Mouse (Mus musculus) kidney, adult 9 months (tissue): ENCODE results near the gene Six6.

Experiments
- DNase-seq: peaks from one replicate; pipeline ENCODE4 v3.0.0; 2022

The Six6 gene

DNA sequence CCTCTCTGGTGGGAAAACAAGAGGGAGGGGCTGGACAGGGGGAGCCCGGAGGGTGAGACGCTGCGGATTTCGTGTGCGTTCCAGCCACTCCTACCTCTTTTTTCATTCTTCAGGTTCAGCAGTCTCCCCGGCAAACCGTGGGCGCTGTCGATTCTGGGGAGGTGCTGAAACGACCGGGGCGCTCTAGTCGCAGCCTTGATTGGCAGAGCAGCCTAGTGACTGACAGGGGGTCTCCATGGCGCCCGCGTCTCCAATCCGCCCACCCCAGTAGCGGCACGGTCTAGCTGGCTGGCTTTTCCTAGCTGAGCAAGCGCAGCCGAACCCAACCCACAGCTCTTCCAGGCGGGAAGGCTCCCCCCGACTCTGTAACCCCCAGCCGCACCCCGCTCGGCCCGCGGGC is at the start of gene Six6:
Gene Six6, plus strand, starts transcription at position 277 of the 400 bp plus-strand sequence.
- no peak for DNase-seq

- DNase-seq, result no peak
Measured at GRCm38 (mm10) chr12:72917159-72917993, 22.3 kb upstream of the Six6 start.

- no peak for DNase-seq
Measured at GRCm38 (mm10) chr12:72936751-72937150, 2.9 kb upstream of the Six6 start.

DNA sequence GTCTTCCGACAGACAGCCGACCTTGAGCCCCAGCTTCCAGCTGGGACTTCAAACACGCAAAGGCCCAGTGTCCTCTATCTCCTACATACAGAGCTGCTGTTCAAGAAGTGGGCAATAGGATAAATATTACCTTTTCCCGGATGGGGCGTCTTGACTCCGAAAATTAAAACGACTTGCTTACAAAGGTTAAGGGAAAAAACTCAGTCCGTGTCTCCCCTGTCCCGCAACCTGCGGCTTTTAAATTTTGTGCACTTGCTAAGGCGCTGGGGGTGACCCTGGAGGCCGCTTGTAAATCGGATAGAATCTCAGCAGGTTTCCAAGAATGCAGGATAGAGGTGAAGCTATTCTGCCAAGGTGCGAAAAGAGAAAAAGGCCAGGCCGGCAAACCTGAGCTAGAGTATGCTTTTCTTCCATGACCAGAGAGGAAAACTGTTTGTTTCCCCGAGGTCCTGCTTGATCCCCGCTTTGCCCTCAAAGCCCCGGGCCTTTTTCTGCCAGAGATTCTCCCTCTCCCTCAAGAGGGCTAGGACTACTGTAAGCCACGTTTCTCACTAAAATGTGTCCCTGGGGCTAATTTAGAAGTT is 2.1 kb upstream of the Six6 start:
- DNase-seq, result no peak

DNA sequence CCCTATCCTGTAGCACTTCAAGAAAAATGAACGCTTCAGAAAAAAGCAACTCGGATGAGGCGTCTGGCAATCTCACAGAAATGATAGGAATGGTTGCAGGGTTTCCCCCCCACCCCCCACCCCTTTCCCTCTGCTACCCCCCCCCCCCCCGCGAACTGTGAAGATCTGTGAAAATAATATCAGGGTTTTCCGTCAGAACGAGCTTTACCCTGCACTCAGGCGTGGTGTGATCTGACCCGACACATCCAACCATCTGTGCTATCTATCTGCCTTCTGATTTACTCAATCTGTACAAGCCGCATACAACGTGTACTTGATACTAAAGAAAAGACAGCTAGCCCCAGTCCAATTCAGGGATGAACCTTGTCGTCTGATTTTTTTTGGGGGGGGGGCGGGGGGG is 1.5 kb upstream of the Six6 start:
- no peak for DNase-seq

DNA sequence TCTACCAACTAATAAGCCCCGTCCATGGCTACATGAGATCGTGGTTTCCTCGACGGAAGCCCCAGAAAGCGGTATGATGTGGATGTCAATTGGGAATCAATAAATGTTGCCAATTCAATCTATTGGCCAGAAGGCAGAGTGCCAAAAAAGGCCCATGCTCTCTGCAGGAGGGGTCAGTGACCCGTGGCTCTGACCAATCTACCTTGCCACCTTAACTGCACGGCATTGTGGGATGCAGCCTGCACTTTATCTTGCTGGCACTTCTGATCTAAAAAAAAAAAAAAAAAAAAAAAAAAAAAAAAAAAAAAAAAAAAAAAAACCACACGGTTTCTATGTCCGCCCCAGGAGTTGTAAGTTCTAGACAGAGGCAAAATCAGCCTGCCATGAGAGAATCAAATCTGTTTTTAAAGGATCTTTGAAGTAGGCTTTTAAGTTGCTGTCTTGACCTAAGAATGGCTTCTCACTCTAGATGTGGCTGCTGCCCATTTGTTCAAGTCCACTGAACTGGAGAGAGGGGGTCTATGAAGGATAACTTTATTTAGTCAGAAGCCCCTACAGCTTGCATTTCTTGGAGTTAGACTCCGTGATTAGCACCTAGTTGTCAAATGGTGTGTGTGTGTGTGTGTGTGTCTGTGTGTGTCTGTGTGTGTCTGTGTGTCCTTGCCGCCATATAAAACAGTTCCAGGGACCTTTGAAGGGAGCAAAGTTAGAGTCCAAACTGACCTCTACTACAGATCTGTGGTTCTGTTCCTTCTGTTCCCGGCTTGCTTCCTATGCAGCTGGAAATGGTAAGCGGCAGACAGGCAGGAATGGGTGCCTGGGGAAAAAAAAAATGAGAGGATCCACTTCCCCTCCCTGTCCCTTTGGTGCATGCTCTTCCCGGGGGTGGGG is 847 bp upstream of the Six6 start:
- no peak for DNase-seq

DNA sequence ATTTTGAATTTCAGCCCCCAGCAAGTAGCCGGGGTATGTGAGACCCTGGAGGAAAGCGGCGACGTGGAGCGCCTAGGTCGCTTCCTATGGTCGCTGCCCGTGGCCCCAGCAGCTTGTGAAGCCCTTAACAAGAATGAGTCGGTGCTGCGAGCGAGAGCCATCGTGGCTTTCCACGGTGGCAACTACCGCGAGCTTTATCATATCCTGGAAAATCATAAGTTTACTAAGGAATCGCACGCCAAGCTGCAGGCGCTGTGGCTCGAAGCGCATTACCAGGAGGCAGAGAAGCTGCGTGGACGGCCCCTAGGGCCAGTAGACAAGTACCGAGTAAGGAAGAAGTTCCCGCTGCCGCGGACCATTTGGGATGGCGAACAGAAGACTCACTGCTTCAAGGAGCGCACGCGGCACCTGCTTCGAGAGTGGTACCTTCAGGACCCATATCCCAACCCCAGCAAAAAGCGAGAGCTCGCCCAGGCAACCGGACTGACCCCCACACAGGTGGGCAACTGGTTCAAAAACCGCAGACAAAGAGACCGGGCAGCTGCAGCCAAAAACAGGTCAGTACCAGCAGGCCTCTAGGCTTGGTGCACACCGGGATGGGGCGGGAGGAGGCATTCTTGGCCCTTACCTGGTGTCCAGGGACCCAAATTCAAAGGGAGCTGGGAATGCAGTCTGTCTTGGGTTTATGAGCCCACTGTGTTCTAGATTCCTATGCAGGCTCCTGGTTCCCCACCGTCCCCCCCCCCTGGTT is 554 bp downstream of the Six6 start, which contains the start of gene 4930447C04Rik:
Gene 4930447C04Rik, minus strand, starts transcription at position 704 of the 751 bp plus-strand sequence.
- no peak for DNase-seq

- DNase-seq, result no peak
Measured at GRCm38 (mm10) chr12:72940822-72941397, 1.2 kb downstream of the Six6 start.

- DNase-seq, result no peak
Measured at GRCm38 (mm10) chr12:72941398-72942051, 1.8 kb downstream of the Six6 start.

DNA sequence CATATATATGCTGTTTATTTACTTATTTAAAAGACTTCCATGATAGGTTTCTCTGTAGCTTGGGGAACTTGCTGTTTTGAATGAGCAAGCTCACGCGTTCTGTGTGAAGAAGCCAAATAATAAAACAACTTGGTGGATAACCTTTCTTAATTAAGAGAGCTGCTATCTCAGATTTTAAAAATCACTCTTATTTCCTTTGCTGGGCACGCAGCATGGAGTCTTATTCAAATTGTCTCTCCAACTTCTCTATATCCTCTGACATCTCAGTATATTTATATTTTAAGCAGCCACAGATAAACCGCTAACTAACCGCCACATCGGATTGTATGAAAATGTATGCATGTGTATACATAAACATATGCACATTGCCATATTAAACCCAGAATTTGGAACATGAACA is 2.5 kb downstream of the Six6 start:
- DNase-seq, result no peak

DNA sequence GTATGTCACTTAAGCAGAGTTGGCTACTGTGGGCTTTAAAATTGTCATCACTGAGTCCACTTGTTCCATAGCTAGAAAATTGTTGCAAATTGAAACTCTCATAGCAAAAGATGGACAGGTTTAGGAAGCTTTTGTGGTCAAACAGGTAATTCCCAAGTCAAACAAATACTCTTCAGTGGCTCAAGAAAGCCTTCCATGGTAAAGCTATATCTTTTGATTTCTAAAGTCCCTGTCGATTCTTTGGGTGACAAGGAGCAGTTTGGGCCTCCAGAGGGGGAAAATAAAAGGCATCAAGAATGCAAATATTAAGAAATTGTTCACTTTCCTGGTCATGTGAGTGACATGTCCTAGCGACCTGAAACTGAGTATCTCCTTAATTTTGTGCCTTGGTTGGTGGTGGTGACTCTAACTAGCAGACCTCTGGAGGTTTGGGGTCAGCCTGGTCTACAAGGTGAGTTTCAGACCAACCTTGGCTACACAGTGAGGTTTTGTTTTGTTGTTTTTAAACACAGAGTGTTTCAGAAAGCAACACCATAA is 4.0 kb downstream of the Six6 start:
- no peak for DNase-seq

GRCm38 (mm10) chr12:72944411-72945225 is 4.9 kb downstream of the Six6 start:
- DNase-seq, result no peak

DNA sequence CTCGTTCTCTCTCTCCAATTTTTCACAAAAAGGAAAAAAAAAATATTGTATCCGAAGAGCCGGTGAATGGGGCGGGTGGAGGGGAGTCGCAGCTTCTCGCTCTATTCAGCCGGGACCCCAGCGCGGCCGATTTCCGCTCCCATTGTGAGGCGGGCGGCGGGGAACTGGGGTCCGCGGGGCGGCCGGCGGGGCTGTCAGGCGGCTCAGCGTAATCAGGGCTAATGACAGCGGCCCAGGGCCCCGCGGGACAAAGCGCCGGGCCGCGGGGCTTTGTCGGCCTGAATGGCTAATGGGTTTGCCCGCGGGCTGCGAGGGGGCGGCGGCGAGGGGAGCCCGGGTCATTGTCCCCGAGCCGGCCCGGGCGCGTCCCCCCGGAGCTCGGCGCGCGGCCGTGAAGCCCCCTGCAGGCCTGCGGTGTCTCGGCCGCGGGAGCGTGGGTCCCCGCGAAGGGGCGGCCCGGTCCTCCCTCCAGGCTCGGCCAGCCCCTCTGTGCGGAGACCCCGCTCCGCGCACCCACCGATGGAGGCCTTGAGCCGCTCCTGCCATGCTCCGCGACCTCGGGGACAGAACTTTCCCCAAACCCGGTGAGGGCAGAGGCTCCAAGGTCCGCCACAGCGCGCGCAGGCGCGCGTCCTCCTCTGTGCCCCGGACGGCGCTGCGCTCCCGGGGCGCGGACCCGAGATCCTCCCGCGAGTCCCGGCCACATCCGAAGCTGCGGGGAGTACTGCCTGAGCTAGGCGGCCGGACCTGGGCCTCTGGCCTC is 5.8 kb downstream of the Six6 start:
- DNase-seq, result no peak

GRCm38 (mm10) chr12:72946064-72946395 is 6.3 kb downstream of the Six6 start:
- no peak for DNase-seq

DNA sequence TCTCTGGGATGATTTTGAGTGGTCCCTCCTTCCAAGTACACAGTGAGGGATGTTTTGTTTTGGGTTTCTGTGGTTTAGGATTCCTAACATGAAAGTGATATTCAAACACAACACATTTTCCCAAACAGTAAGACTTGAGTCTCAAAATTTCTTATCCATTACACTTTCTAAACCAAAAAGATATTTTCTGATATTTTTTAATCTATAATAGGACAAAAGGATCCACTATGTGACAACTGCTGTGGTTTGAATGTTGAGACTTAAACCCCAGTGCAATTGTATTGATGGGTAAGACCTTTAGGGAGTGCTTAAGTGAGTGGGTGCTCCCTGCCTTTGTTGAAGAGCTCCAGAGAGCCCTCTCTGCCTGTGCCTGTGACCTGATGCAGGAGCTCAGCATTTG is 7.1 kb downstream of the Six6 start:
- DNase-seq, result no peak

DNA sequence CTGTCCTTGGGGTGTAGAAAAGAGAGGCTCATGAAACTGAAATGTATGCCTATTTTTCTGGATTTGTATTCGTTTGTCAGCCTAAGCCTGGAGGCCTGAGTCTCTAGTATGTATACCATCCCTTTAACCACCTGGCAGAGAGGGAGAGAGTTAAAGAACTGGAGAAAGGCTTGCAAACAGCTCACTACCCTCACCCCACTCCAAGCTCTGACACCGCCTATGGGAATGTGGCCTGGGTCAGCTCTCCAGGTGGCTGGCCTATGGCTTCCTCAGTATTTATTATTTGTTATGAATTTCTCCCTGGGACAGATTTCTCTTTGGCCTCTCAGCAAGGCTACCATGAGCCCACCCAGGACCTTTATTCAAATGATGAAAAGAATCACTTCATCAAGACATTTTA is 7.6 kb downstream of the Six6 start:
- no peak for DNase-seq

DNA sequence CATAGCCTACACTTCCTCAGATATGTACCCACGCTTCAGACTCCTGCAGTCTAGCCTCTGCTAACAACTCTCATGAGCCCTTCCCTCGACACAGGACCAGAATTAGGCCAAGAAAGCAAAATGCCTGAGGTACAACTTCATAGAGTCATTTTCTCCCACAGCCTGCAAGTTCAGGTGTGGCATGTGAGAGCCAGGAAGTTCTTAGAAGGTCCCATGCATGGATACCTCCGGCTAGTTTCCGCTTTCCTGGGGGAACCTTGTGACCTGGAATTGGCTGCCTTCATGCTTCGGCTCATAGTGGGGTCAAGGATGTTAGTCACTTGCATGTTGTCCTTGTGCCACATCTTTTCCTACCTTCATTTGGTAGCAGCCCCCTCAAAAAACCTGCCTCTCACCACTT is 13.4 kb downstream of the Six6 start:
- DNase-seq, result no peak

DNA sequence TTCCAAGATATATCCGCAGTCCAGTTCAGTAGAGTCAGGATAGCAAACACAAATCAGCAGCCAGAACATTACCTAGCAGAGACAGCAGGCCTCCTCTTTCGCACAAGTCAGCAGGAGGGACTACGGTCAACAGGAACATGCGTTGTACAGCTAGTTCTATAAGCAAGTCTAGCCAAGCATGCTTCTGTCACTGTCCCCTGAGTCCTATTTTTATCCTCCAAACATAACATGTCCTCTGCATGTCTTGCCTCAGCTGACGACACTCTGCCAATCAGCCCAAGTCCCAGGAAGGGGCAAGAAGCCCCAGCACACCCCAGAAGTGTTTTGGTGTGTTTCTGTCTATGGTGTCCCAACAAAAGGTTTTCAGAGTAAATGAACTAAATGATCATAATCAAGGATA is 14.2 kb downstream of the Six6 start:
- no peak for DNase-seq

GRCm38 (mm10) chr12:72954906-72955305 is 15.2 kb downstream of the Six6 start:
- no peak for DNase-seq

DNA sequence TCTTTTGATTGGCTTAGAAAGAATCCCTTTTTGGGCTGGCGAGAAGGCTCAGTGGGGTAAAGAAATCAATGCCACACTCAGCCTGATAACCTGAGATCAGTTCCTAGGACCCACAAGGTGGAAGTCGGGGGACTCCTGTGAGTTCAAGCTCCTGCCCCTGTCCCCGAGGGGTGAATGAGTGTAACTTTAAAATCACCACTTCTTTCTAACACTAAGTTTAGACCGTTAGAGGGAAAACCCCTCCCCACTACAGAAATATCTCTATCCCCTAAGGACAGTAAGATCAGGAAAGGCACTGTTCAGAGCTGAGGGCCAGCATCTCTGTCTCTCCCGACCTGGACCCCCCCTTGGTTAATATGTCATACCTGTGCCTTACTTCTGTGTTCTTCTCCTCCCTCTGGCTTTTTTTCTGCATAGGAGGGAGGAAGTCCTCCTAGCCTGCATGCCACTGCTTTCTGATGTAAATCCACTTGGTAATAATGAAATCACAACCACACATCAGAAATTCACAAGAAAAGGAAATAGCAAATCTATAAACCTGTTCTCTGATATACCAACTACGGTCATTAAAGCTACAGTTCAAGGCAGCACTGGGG is 18.2 kb downstream of the Six6 start:
- no peak for DNase-seq
